Mouse (Mus musculus): ENCODE data around the gene Rnf168. TPM values are rescaled to one million over a fixed set of nuclear protein-coding genes. Genes with fewer than 3 reads are reported as not detected.
A peak's percentile ranks its signal among the peaks of the same experiment; 100 is the strongest.
"Not testable (repeated sequence)": the region's sequence is repeated elsewhere in the genome, so short reads cannot be mapped to it uniquely, and the experiment has no call there.

Gene Rnf168
- total and polyA plus RNA-seq, 2 experiments from 2014 or later = 14.8 to 19.1 TPM

DNA sequence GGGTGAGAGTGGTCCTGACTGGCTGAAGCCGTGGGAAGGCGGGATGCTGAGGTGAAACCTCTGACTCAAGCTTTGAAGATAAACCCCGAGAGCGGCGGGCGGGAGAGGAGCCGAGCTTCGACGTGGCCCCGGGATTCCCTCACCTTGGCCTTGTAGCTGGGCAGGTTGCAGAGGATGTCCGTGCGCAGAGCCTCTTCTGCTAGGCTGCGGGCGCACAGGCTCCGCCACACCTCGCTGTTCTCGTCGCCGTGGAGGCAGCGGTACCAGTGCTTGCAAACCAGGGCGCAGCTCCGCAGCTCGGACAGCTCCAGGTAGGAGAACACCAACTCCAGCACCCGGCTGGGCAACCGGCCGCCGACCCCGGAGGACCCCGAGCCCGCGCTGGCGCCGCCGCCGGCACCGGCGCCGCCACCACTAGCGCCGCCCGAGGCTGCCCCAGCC, 30.9 kb upstream of the Rnf168 start:
- peaks cover 25% of the 10 kb centered on the region for H3K4me1 ChIP-seq (ENCODE audit: control insufficient read depth, insufficient read depth)
- no peaks in the 10 kb centered on the region for H3K27me3 ChIP-seq (ENCODE audit: control insufficient read depth, insufficient read depth, low read length)
- peak; percentile 36 for DNase-seq (ENCODE audit: low spot score)
- TF ChIP-seq CTCF (IDR thresholded peaks at IDR 0.05; ENCODE audit: low read depth) (no peak), EP300 (IDR thresholded peaks at IDR 0.05; ENCODE audit: low read depth) (no peak)
- WGBS = 0% methylated on average over 31 of the region's 41 CpGs
- H3K36me3 ChIP-seq (replicated peaks; ENCODE audit: control insufficient read depth, insufficient read depth, low read length) = no peaks in the 10 kb centered on the region
- H3K9ac ChIP-seq (replicated peaks; ENCODE audit: low read depth, low read length) = peak overlapping the region; percentile 97
- peak overlapping the region; percentile 97 for H3K27ac ChIP-seq (ENCODE audit: low read depth)
- no peaks in the 10 kb centered on the region for H3K9me3 ChIP-seq (replicated peaks; ENCODE audit: control insufficient read depth, low read length)
- peak overlapping the region; percentile 89 for H3K4me2 ChIP-seq (ENCODE audit: low read depth, low read length)
- peak overlapping the region; percentile 88 for H3K4me3 ChIP-seq (ENCODE audit: low read depth, low read length)
- ATAC-seq (ENCODE audit: insufficient read depth, low read depth) = peak; percentile 46

DNA sequence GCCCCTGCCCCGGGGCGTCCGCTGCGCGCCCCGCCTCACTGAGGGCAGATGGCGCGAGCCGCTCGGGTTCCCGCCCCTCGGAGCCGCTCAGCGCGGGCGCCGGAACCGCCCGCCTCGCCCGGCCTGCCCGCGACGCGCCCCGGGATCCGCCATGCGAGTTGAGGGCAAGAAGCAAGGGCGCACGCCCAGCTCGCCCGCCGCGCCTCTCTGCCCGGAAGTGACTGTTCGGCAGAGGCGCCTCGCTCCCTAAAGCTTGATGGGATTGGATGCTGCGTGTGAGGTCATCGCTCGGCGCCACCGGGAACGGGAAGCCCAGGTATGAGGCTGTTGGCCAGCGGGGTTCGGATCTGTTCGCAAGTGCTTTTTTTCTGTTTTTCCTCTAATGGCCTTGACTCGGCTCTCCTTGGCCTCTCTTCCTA, 30.3 kb upstream of the Rnf168 start, which contains the start of the genes Fbxo45 and Wdr53:
Gene Fbxo45 (minus strand): TSS at position 207 of the 419 bp plus-strand sequence.
Gene Wdr53 (plus strand): TSS at position 276 of the 419 bp plus-strand sequence.
- Histone ChIP-seq H3K9me3 (replicated peaks; ENCODE audit: control insufficient read depth, low read length) (no peaks in the 10 kb centered on the region), H3K27me3 (ENCODE audit: control insufficient read depth, insufficient read depth, low read length) (no peaks in the 10 kb centered on the region), H3K27ac (ENCODE audit: low read depth) (peak within 1 kb of the TSS; percentile 97), H3K36me3 (replicated peaks; ENCODE audit: control insufficient read depth, insufficient read depth, low read length) (peaks cover 3% of the 10 kb centered on the region; the same call in 1 of the 2 replicates), H3K4me3 (ENCODE audit: low read depth, low read length) (peak within 1 kb of the TSS; percentile 88), H3K4me1 (ENCODE audit: control insufficient read depth, insufficient read depth) (peaks cover 25% of the 10 kb centered on the region), H3K9ac (replicated peaks; ENCODE audit: low read depth, low read length) (peak within 1 kb of the TSS; percentile 97), H3K4me2 (ENCODE audit: low read depth, low read length) (peak within 1 kb of the TSS; percentile 89)
- ATAC-seq (ENCODE audit: insufficient read depth, low read depth) (peak; percentile 98), DNase-seq (ENCODE audit: low spot score) (peak; percentile 96)
- WGBS = 0% methylated on average over 43 of the region's 48 CpGs
- no peak for TF ChIP-seq CTCF (IDR thresholded peaks at IDR 0.05; ENCODE audit: low read depth)
- TF ChIP-seq EP300 (IDR thresholded peaks at IDR 0.05; ENCODE audit: low read depth) = no peak

DNA sequence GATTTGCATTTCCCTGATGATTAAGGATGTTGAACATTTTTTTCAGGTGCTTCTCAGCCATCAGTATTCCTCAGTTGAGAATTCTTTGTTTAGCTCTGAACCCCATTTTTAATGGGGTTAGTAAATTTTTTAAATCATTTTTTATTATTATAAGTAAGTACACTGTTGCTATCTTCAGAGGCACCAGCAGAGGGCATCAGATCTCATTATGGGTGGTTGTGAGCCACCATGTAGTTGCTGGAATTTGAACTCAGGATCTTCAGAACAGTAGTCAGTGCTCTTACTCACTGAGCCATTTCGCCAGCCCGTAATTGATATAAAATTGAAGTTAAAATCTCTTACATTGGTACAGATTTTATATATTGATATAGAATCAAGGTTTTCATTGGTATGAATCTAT, 13.0 kb upstream of the Rnf168 start:
- 91% methylated on average over 2 of the region's 2 CpGs for WGBS
- TF ChIP-seq CTCF (IDR thresholded peaks at IDR 0.05; ENCODE audit: low read depth) = peak; percentile 26; the same call in 1 of the 2 replicates
- H3K27ac ChIP-seq (ENCODE audit: low read depth); H3K4me3 ChIP-seq (ENCODE audit: low read depth, low read length); H3K4me1 ChIP-seq (ENCODE audit: control insufficient read depth, insufficient read depth); H3K9me3 ChIP-seq (replicated peaks; ENCODE audit: control insufficient read depth, low read length); ATAC-seq (ENCODE audit: insufficient read depth, low read depth); H3K36me3 ChIP-seq (replicated peaks; ENCODE audit: control insufficient read depth, insufficient read depth, low read length); H3K27me3 ChIP-seq (ENCODE audit: control insufficient read depth, insufficient read depth, low read length); H3K4me2 ChIP-seq (ENCODE audit: low read depth, low read length); DNase-seq (ENCODE audit: low spot score); H3K9ac ChIP-seq (replicated peaks; ENCODE audit: low read depth, low read length): not testable (repeated sequence)

DNA sequence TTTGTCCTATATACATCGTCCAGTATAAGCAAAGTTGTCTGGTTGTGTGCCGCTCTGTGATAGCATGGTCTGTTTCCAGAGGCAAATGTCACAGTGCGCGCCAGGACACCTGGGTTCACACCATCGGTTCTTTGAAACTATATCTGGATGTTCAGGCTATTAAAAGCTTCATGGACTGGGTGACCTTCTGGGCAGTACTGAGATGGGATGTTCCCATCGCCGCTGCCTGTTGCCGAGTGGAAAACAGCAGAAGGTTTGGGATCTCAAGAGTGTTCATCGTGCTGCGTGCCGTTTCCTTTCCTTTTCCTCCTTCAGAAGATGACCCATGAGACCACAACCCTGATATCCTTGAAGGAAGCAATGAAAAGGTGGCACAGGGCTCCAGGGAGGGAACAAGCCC, 6.0 kb upstream of the Rnf168 start, which contains the start of gene Smco1:
Gene Smco1 (plus strand): TSS at position 178 of the 400 bp plus-strand sequence.
- peak; percentile 56 for DNase-seq (ENCODE audit: low spot score)
- Histone ChIP-seq H3K36me3 (replicated peaks; ENCODE audit: control insufficient read depth, insufficient read depth, low read length) (no peaks in the 10 kb centered on the region), H3K9ac (replicated peaks; ENCODE audit: low read depth, low read length) (no peak within 1 kb of the TSS), H3K9me3 (replicated peaks; ENCODE audit: control insufficient read depth, low read length) (0 out of 2 replicates have a peak, but pooled peaks cover 3% of the 10 kb centered on the region), H3K4me1 (ENCODE audit: control insufficient read depth, insufficient read depth) (no peaks in the 10 kb centered on the region), H3K4me3 (ENCODE audit: low read depth, low read length) (no peak within 1 kb of the TSS), H3K27ac (ENCODE audit: low read depth) (no peak within 1 kb of the TSS), H3K27me3 (ENCODE audit: control insufficient read depth, insufficient read depth, low read length) (no peaks in the 10 kb centered on the region), H3K4me2 (ENCODE audit: low read depth, low read length) (peak within 1 kb of the TSS; percentile 31; the same call in 1 of the 2 replicates)
- TF ChIP-seq CTCF (IDR thresholded peaks at IDR 0.05; ENCODE audit: low read depth) = no peak
- TF ChIP-seq EP300 (IDR thresholded peaks at IDR 0.05; ENCODE audit: low read depth) = no peak
- 59% methylated on average over 11 of the region's 11 CpGs for WGBS
- ATAC-seq (ENCODE audit: insufficient read depth, low read depth) = no peak; the same call in 1 of the 2 replicates

DNA sequence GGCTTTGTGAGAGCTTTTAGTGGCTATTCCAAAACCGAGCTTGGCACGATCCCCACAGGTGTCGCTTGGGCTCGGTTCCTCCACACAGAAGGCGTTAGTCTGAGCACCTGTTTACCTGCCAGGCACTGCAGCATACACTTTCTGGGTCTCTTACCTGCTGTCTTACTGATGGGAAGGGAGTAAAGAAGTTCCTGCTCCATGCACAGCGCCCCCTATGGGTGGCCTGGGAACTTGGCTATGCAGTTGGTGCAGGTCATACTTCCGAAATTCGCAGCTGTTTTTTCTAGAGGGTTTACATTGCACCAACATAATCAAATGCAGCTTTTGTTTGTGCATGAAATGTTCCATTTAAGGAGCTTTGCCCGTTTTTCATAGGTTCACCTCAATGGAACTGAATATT, 3.9 kb upstream of the Rnf168 start:
- Histone ChIP-seq H3K4me3 (ENCODE audit: low read depth, low read length) (no peak overlapping the region), H3K4me1 (ENCODE audit: control insufficient read depth, insufficient read depth) (0 out of 2 replicates have a peak, but pooled peaks cover 5% of the 10 kb centered on the region), H3K9ac (replicated peaks; ENCODE audit: low read depth, low read length) (no peak overlapping the region), H3K4me2 (ENCODE audit: low read depth, low read length) (no peak overlapping the region), H3K9me3 (replicated peaks; ENCODE audit: control insufficient read depth, low read length) (0 out of 2 replicates have a peak, but pooled peaks cover 3% of the 10 kb centered on the region), H3K27ac (ENCODE audit: low read depth) (no peak overlapping the region), H3K27me3 (ENCODE audit: control insufficient read depth, insufficient read depth, low read length) (no peaks in the 10 kb centered on the region), H3K36me3 (replicated peaks; ENCODE audit: control insufficient read depth, insufficient read depth, low read length) (no peaks in the 10 kb centered on the region)
- ATAC-seq (ENCODE audit: insufficient read depth, low read depth) = no peak
- DNase-seq (ENCODE audit: low spot score) = no peak
- TF ChIP-seq EP300 (IDR thresholded peaks at IDR 0.05; ENCODE audit: low read depth) (no peak), CTCF (IDR thresholded peaks at IDR 0.05; ENCODE audit: low read depth) (peak; percentile 32)
- WGBS = 49% methylated on average over 9 of the region's 9 CpGs

DNA sequence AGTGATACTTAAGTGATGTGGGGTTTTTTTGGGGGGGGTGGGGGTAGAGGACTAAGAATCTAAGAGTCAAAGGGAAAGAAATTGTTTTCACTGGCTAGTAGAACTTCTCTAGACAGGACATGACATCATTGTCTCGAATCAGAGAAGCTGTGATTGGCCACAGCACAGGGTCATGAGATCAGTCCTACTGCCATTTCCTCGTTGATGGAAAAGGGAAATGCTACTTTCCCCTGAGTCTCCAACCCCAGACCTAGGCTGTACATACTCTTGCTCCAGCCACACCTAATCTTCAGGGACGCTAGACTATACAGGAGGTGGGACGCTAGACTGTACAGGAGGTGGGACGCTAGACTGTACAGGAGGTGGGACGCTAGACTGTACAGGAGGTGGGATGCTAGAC, 2.2 kb upstream of the Rnf168 start:
- DNase-seq (ENCODE audit: low spot score) (no peak), ATAC-seq (ENCODE audit: insufficient read depth, low read depth) (no peak)
- WGBS = 78% methylated on average over 6 of the region's 6 CpGs
- no peaks in the 10 kb centered on the region for H3K27me3 ChIP-seq (ENCODE audit: control insufficient read depth, insufficient read depth, low read length)
- H3K4me1 ChIP-seq (ENCODE audit: control insufficient read depth, insufficient read depth) = peaks cover 15% of the 10 kb centered on the region; the same call in 1 of the 2 replicates
- TF ChIP-seq CTCF (IDR thresholded peaks at IDR 0.05; ENCODE audit: low read depth) (no peak), EP300 (IDR thresholded peaks at IDR 0.05; ENCODE audit: low read depth) (no peak)
- no peak overlapping the region for H3K9ac ChIP-seq (replicated peaks; ENCODE audit: low read depth, low read length)
- H3K27ac ChIP-seq (ENCODE audit: low read depth) = no peak overlapping the region
- 0 out of 2 replicates have a peak, but pooled peaks cover 3% of the 10 kb centered on the region for H3K9me3 ChIP-seq (replicated peaks; ENCODE audit: control insufficient read depth, low read length)
- H3K4me2 ChIP-seq (ENCODE audit: low read depth, low read length) = no peak overlapping the region
- H3K4me3 ChIP-seq (ENCODE audit: low read depth, low read length) = no peak overlapping the region
- H3K36me3 ChIP-seq (replicated peaks; ENCODE audit: control insufficient read depth, insufficient read depth, low read length) = peaks cover 5% of the 10 kb centered on the region

Data from heart, postnatal 0 days (tissue).